Mouse (Mus musculus) erythroblast, embryonic 14.5 days (primary cell): ENCODE data around the gene Pgpep1. TPM values are rescaled to one million over a fixed set of nuclear protein-coding genes. Genes with fewer than 3 reads are reported as not detected.

Experiments
- H3K27me3 ChIP-seq: 2 replicates; pipeline ENCODE4 v1.6.1; 2012; ENCODE audit warnings: inconsistent platforms; ENCODE audit not compliant: control insufficient read depth
- H3K36me3 ChIP-seq: 2 replicates; pipeline ENCODE4 v1.6.1; 2012; ENCODE audit warnings: mild to moderate bottlenecking, inconsistent platforms; ENCODE audit not compliant: control insufficient read depth
- H3K4me1 ChIP-seq: 2 replicates; pipeline ENCODE4 v1.6.1; 2012; ENCODE audit warnings: inconsistent platforms; ENCODE audit not compliant: control insufficient read depth
- H3K4me3 ChIP-seq: replicated peaks from 2 replicates; pipeline ENCODE3; 2012; ENCODE audit warnings: moderate library complexity, mild to moderate bottlenecking, inconsistent platforms
- H3K9me3 ChIP-seq: 2 replicates; pipeline ENCODE4 v1.6.1; 2012; ENCODE audit warnings: low read length, inconsistent platforms, mixed read lengths; ENCODE audit not compliant: control insufficient read depth
- GATA1 ChIP-seq: IDR thresholded peaks from 2 replicates; pipeline ENCODE4 v1.6.1; 2012; ENCODE audit warnings: low read length, inconsistent platforms, mixed read lengths
- TAL1 ChIP-seq: IDR thresholded peaks from 3 replicates; pipeline ENCODE4 v1.6.1; 2012; ENCODE audit warnings: low read length, inconsistent platforms, mixed read lengths
- polyA plus RNA-seq: library from polyadenylated mRNA; stranded (reverse); fragments of >175 nt; gene quantifications from 2 replicates; pipeline ENCODE4 v1.2.3, GENCODE M21; 2012

The Pgpep1 gene
- polyA plus RNA-seq, 1 experiment: 0.29 TPM

- H3K27me3 ChIP-seq: 0 out of 2 replicates have a peak, but pooled peaks cover 2% of the 10 kb centered on the region
- no peak for TF ChIP-seq GATA1
- TF ChIP-seq TAL1: no peak
- H3K36me3 ChIP-seq: peaks cover 36% of the 10 kb centered on the region
- H3K4me1 ChIP-seq: peaks cover 36% of the 10 kb centered on the region
- no peaks in the 10 kb centered on the region for H3K9me3 ChIP-seq
- H3K4me3 ChIP-seq: no peak overlapping the region
Observed at GRCm38 (mm10) chr8:70647343-70648163, 12.6 kb downstream of the Pgpep1 start.

- Histone ChIP-seq H3K9me3 (no peaks in the 10 kb centered on the region), H3K36me3 (peaks cover 29% of the 10 kb centered on the region), H3K27me3 (0 out of 2 replicates have a peak, but pooled peaks cover 2% of the 10 kb centered on the region), H3K4me3 (no peak overlapping the region), H3K4me1 (peaks cover 36% of the 10 kb centered on the region)
- TF ChIP-seq GATA1 (no peak), TAL1 (no peak)
Observed at GRCm38 (mm10) chr8:70646775-70647174, 13.4 kb downstream of the Pgpep1 start.

GRCm38 (mm10) chr8:70646369-70646768, 13.8 kb downstream of the Pgpep1 start:
- H3K4me1 ChIP-seq: peaks cover 36% of the 10 kb centered on the region
- no peak for TF ChIP-seq TAL1
- TF ChIP-seq GATA1: no peak
- H3K36me3 ChIP-seq: peaks cover 26% of the 10 kb centered on the region

GRCm38 (mm10) chr8:70645501-70646224, 14.5 kb downstream of the Pgpep1 start:
- Histone ChIP-seq H3K27me3 (0 out of 2 replicates have a peak, but pooled peaks cover 2% of the 10 kb centered on the region), H3K36me3 (peaks cover 19% of the 10 kb centered on the region), H3K4me3 (no peak overlapping the region), H3K9me3 (no peaks in the 10 kb centered on the region), H3K4me1 (peaks cover 36% of the 10 kb centered on the region)
- TF ChIP-seq TAL1 (no peak), GATA1 (no peak)

More at GRCm38 (mm10) chr8:70646369-70646768, 13.8 kb downstream of the Pgpep1 start:
- no peaks in the 10 kb centered on the region for H3K9me3 ChIP-seq
- 0 out of 2 replicates have a peak, but pooled peaks cover 2% of the 10 kb centered on the region for H3K27me3 ChIP-seq
- H3K4me3 ChIP-seq: no peak overlapping the region

- Histone ChIP-seq H3K9me3 (no peaks in the 10 kb centered on the region), H3K4me1 (peaks cover 29% of the 10 kb centered on the region), H3K27me3 (0 out of 2 replicates have a peak, but pooled peaks cover 2% of the 10 kb centered on the region), H3K36me3 (peaks cover 4% of the 10 kb centered on the region), H3K4me3 (no peak overlapping the region)
- no peak for TF ChIP-seq TAL1
- TF ChIP-seq GATA1: no peak
Observed at GRCm38 (mm10) chr8:70644065-70644464, 16.1 kb downstream of the Pgpep1 start.

GRCm38 (mm10) chr8:70643019-70643418, 17.2 kb downstream of the Pgpep1 start:
- Histone ChIP-seq H3K4me1 (peaks cover 22% of the 10 kb centered on the region), H3K9me3 (no peaks in the 10 kb centered on the region), H3K4me3 (no peak overlapping the region), H3K36me3 (no peaks in the 10 kb centered on the region), H3K27me3 (0 out of 2 replicates have a peak, but pooled peaks cover 2% of the 10 kb centered on the region)
- TF ChIP-seq TAL1 (no peak), GATA1 (no peak)

GRCm38 (mm10) chr8:70638752-70639151, 21.4 kb downstream of the Pgpep1 start:
- H3K4me3 ChIP-seq: no peak overlapping the region
- H3K4me1 ChIP-seq: peaks cover 23% of the 10 kb centered on the region
- TF ChIP-seq GATA1: no peak
- H3K27me3 ChIP-seq: 0 out of 2 replicates have a peak, but pooled peaks cover 2% of the 10 kb centered on the region
- no peaks in the 10 kb centered on the region for H3K36me3 ChIP-seq
- H3K9me3 ChIP-seq: no peaks in the 10 kb centered on the region

GRCm38 (mm10) chr8:70636838-70637237, 23.4 kb downstream of the Pgpep1 start:
- no peak overlapping the region for H3K4me3 ChIP-seq
- peaks cover 4% of the 10 kb centered on the region for H3K27me3 ChIP-seq
- H3K36me3 ChIP-seq: no peaks in the 10 kb centered on the region
- TF ChIP-seq TAL1: no peak
- TF ChIP-seq GATA1: no peak
- H3K4me1 ChIP-seq: peaks cover 18% of the 10 kb centered on the region
- H3K9me3 ChIP-seq: no peaks in the 10 kb centered on the region

- Histone ChIP-seq H3K4me1 (peaks cover 30% of the 10 kb centered on the region), H3K4me3 (no peak overlapping the region), H3K9me3 (no peaks in the 10 kb centered on the region), H3K36me3 (no peaks in the 10 kb centered on the region), H3K27me3 (peaks cover 16% of the 10 kb centered on the region)
- TF ChIP-seq TAL1 (no peak), GATA1 (no peak)
Observed at GRCm38 (mm10) chr8:70635527-70635926, 24.7 kb downstream of the Pgpep1 start.
